Mouse (Mus musculus) midbrain, postnatal 0 days (tissue): Measurements from ENCODE around the gene Zfp536. TPM values are rescaled to one million over a fixed set of nuclear protein-coding genes. Genes with fewer than 3 reads are reported as not detected.
A peak's percentile ranks its signal among the peaks of the same experiment; 100 is the strongest.

Experiments used
- ATAC-seq: fragments of 200-750 bp; cut with Nextera tagmentation; 2 replicates; pipeline ENCODE4 v1.8.0; 2017; ENCODE audit warnings: moderate number of reproducible peaks, mild to moderate bottlenecking, moderate TSS enrichment, moderate library complexity; ENCODE audit not compliant: low FRiP score
- DNase-seq: peaks from one replicate; pipeline ENCODE4 v3.0.0-alpha.2; 2015; ENCODE audit warnings: low spot score
- H3K27ac ChIP-seq: fragments of 300-500 bp; sonication (generic); 2 replicates; pipeline ENCODE4 v1.5.1; 2014; ENCODE audit warnings: low read depth, mild to moderate bottlenecking, low read length, mixed read lengths
- H3K27me3 ChIP-seq: fragments of 300-500 bp; sonication (generic); 2 replicates; pipeline ENCODE4 v1.6.1; 2014; ENCODE audit warnings: low read length, control low read depth, mixed read lengths; ENCODE audit not compliant: insufficient read depth
- H3K36me3 ChIP-seq: fragments of 300-500 bp; sonication (generic); 2 replicates; pipeline ENCODE4 v1.6.1; 2014; ENCODE audit warnings: low read length, control low read depth, mixed read lengths; ENCODE audit not compliant: insufficient read depth
- H3K4me1 ChIP-seq: fragments of 300-500 bp; sonication (generic); 2 replicates; pipeline ENCODE4 v1.6.1; 2014; ENCODE audit warnings: mild to moderate bottlenecking, control low read depth, antibody characterized with exemption, low read length, mixed read lengths; ENCODE audit not compliant: insufficient read depth
- H3K4me2 ChIP-seq: fragments of 300-500 bp; sonication (generic); 2 replicates; pipeline ENCODE4 v1.6.1; 2014; ENCODE audit warnings: low read depth, mild to moderate bottlenecking, low read length, mixed read lengths; ENCODE audit not compliant: poor library complexity, severe bottlenecking
- H3K4me3 ChIP-seq: fragments of 300-500 bp; sonication (generic); 2 replicates; pipeline ENCODE4 v1.5.1; 2014; ENCODE audit warnings: low read depth, mild to moderate bottlenecking, low read length, moderate library complexity
- H3K9ac ChIP-seq: fragments of 300-500 bp; sonication (generic); replicated peaks from 2 replicates; pipeline ENCODE4 v1.6.1; 2014; ENCODE audit warnings: mild to moderate bottlenecking, low read length, moderate library complexity, mixed read lengths; ENCODE audit not compliant: poor library complexity, severe bottlenecking
- H3K9me3 ChIP-seq: fragments of 300-500 bp; sonication (generic); 2 replicates; pipeline ENCODE4 v1.6.1; 2016; ENCODE audit warnings: low read length, control low read depth
- CTCF ChIP-seq: IDR thresholded peaks from 2 replicates; pipeline ENCODE4 v1.5.1; 2016; ENCODE audit warnings: antibody characterized with exemption, mild to moderate bottlenecking
- WGBS: fragments of 180-500 bp; shearing (Covaris S2); extraction: QIAGEN DNeasy Blood & Tissue Kit; methylation state at CpG from one replicate; pipeline ENCODE4 v1.1.7; 2014; 5-methylcytosine and 5-hydroxymethylcytosine counted together
- polyA plus RNA-seq: library from polyadenylated mRNA; unstranded; fragments of >200 nt; fragmentation: Nextera tagmentation; extraction: Ambion mirVana; gene quantifications from 2 replicates; pipeline ENCODE4 v1.2.1, GENCODE M21; 2015
- total RNA-seq: library from RNA; depleted of rRNA; stranded (reverse); fragments of >200 nt; gene quantifications from 2 replicates; pipeline ENCODE4 v1.2.3, GENCODE M21; 2014

Zfp536 gene
- total and polyA plus RNA-seq, 2 experiments from 2014 or later: 16.4 to 48.2 TPM

GRCm38 (mm10) chr7:37560581-37560980 is 212.9 kb downstream of the Zfp536 start:
- ATAC-seq (no peak), DNase-seq (peak; percentile 28)
- H3K27ac ChIP-seq: no peak overlapping the region
- H3K4me3 ChIP-seq: no peak overlapping the region
- H3K36me3 ChIP-seq: no peaks in the 10 kb centered on the region
- no peaks in the 10 kb centered on the region for H3K27me3 ChIP-seq
- H3K4me2 ChIP-seq: no peak overlapping the region
- no peak overlapping the region for H3K9ac ChIP-seq
- 81% methylated on average over 7 of the region's 7 CpGs for WGBS
- no peaks in the 10 kb centered on the region for H3K9me3 ChIP-seq
- no peak for TF ChIP-seq CTCF
- H3K4me1 ChIP-seq: peaks cover 7% of the 10 kb centered on the region; the same call in 1 of the 2 replicates

- WGBS: 53% methylated on average over 3 of the region's 3 CpGs
- DNase-seq: no peak
- ATAC-seq: no peak
These were observed 213.6 kb downstream of the Zfp536 start for GRCm38 (mm10) chr7:37559851-37560250.

GRCm38 (mm10) chr7:37559341-37559740 is 214.1 kb downstream of the Zfp536 start:
- 87% methylated on average over 6 of the region's 6 CpGs for WGBS
- Histone ChIP-seq H3K4me2 (no peak overlapping the region), H3K27me3 (no peaks in the 10 kb centered on the region), H3K9me3 (no peaks in the 10 kb centered on the region), H3K27ac (no peak overlapping the region), H3K4me1 (peaks cover 6% of the 10 kb centered on the region; the same call in 1 of the 2 replicates), H3K4me3 (no peak overlapping the region), H3K36me3 (no peaks in the 10 kb centered on the region), H3K9ac (no peak overlapping the region)
- TF ChIP-seq CTCF: no peak
- DNase-seq (no peak), ATAC-seq (no peak)

More at GRCm38 (mm10) chr7:37559851-37560250, 213.6 kb downstream of the Zfp536 start:
- H3K27me3 ChIP-seq: no peaks in the 10 kb centered on the region
- no peak overlapping the region for H3K27ac ChIP-seq
- H3K9me3 ChIP-seq: no peaks in the 10 kb centered on the region
- no peak overlapping the region for H3K9ac ChIP-seq
- H3K4me3 ChIP-seq: no peak overlapping the region
- H3K36me3 ChIP-seq: no peaks in the 10 kb centered on the region
- no peak for TF ChIP-seq CTCF
- H3K4me2 ChIP-seq: no peak overlapping the region
- peaks cover 6% of the 10 kb centered on the region; the same call in 1 of the 2 replicates for H3K4me1 ChIP-seq

- H3K9me3 ChIP-seq: no peaks in the 10 kb centered on the region
- no peak overlapping the region for H3K4me2 ChIP-seq
- 72% methylated on average over 1 of the region's 1 CpGs for WGBS
- H3K4me3 ChIP-seq: no peak overlapping the region
- H3K27ac ChIP-seq: no peak overlapping the region
- no peak overlapping the region for H3K9ac ChIP-seq
- H3K4me1 ChIP-seq: no peaks in the 10 kb centered on the region
- ATAC-seq (no peak), DNase-seq (no peak)
- H3K36me3 ChIP-seq: no peaks in the 10 kb centered on the region
- no peak for TF ChIP-seq CTCF
- H3K27me3 ChIP-seq: no peaks in the 10 kb centered on the region
These were observed 216.6 kb downstream of the Zfp536 start for GRCm38 (mm10) chr7:37556811-37557210.

DNA sequence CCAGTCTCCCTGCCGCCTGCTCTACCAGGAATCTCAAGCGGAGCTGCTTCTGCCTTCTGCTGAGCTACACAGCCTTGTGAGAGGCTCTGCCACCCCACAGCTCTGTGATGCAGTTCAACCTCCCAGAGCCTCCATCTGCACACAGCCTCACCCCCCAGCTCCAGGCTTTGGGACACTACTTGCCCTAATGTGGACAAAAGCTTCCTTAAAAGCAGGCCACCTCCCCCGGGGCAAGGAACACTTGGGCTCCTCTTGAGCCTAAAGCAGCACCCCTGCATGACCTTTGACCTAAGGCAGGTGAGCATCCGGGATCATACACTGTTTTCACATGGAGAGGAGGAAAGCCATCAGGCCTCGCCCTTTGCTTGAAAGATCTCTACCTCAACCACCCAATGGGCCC is 219.0 kb downstream of the Zfp536 start:
- no peaks in the 10 kb centered on the region for H3K36me3 ChIP-seq
- 58% methylated on average over 5 of the region's 5 CpGs for WGBS
- no peak overlapping the region for H3K4me2 ChIP-seq
- no peaks in the 10 kb centered on the region for H3K4me1 ChIP-seq
- H3K4me3 ChIP-seq: no peak overlapping the region
- TF ChIP-seq CTCF: no peak
- no peak overlapping the region for H3K9ac ChIP-seq
- no peaks in the 10 kb centered on the region for H3K9me3 ChIP-seq
- ATAC-seq: no peak
- H3K27me3 ChIP-seq: no peaks in the 10 kb centered on the region
- DNase-seq: no peak
- no peak overlapping the region for H3K27ac ChIP-seq

DNA sequence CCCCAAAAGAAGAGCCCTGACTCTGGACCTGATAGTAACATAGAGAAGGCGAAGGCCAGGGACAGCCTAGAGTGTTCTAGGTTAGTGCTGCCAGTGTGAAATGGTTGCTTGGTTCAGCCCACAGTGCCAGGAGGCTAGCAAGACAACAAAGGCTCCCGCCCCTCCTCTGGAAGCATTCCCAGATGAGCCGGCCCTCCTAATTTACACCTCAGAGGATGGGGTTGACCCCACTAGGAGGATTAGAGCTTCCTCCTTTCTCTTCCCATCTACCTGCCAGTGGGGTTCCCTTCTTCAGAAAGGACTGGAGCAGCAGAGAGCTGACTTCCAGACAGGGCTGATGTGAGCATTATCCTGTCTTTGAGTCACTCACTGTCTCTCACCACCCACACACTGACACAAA is 219.8 kb downstream of the Zfp536 start:
- no peak for ATAC-seq
- no peaks in the 10 kb centered on the region for H3K4me1 ChIP-seq
- no peaks in the 10 kb centered on the region for H3K36me3 ChIP-seq
- H3K9ac ChIP-seq: no peak overlapping the region
- H3K27ac ChIP-seq: no peak overlapping the region
- no peak overlapping the region for H3K4me3 ChIP-seq
- WGBS: 26% methylated on average over 3 of the region's 3 CpGs
- no peaks in the 10 kb centered on the region for H3K9me3 ChIP-seq
- H3K27me3 ChIP-seq: no peaks in the 10 kb centered on the region
- no peak for DNase-seq
- no peak for TF ChIP-seq CTCF
- no peak overlapping the region for H3K4me2 ChIP-seq
